Mouse (Mus musculus) liver, embryonic 14.5 days (tissue): Measurements from ENCODE around the gene Ror1. TPM values are rescaled to one million over a fixed set of nuclear protein-coding genes. Genes with fewer than 3 reads are reported as not detected.

Experiments
- ATAC-seq: fragments of 200-750 bp; cut with Nextera tagmentation; 2 replicates; pipeline ENCODE4 v1.8.0; 2017; ENCODE audit warnings: moderate number of reproducible peaks, mild to moderate bottlenecking, moderate library complexity; ENCODE audit not compliant: insufficient read depth
- DNase-seq, 3 experiments: peaks; one replicate each; pipeline ENCODE4 v3.0.0-alpha.2; 2012 to 2013; ENCODE audit warnings: low read depth in 3 of 3, low spot score in 3 of 3
- H3K27ac ChIP-seq: fragments of 300-500 bp; sonication (generic); 2 replicates; pipeline ENCODE4 v1.5.1; 2014; ENCODE audit warnings: moderate library complexity, mild to moderate bottlenecking, control low read depth, inconsistent platforms
- H3K27me3 ChIP-seq: fragments of 300-500 bp; sonication (generic); 2 replicates; pipeline ENCODE4 v1.6.1; 2014; ENCODE audit warnings: mild to moderate bottlenecking, low read length, moderate library complexity; ENCODE audit not compliant: control insufficient read depth, insufficient read depth
- H3K36me3 ChIP-seq: fragments of 300-500 bp; sonication (generic); replicated peaks from 2 replicates; pipeline ENCODE4 v1.6.1; 2014; ENCODE audit warnings: low read depth; ENCODE audit not compliant: control insufficient read depth, insufficient read depth
- H3K4me1 ChIP-seq, 2 experiments: fragments of 200-500 bp in 1 of 2; fragments of 300-500 bp in 1 of 2; sonication (generic) in 1 of 2; replicated peaks; 2 replicates each; pipeline ENCODE4 v1.6.1; 2012 to 2014; ENCODE audit warnings: antibody characterized with exemption in 1 of 2, inconsistent platforms in 1 of 2, low read length in 1 of 2; ENCODE audit not compliant: control insufficient read depth in 2 of 2, insufficient read depth in 2 of 2
- H3K4me2 ChIP-seq: fragments of 300-500 bp; sonication (generic); 2 replicates; pipeline ENCODE4 v1.6.1; 2014; ENCODE audit warnings: low read depth, mild to moderate bottlenecking, control low read depth, moderate library complexity
- H3K4me3 ChIP-seq, 2 experiments: fragments of 200-500 bp in 1 of 2; fragments of 300-500 bp in 1 of 2; sonication (generic) in 1 of 2; 2 replicates each; pipeline ENCODE4 v1.5.1; 2012 to 2014; ENCODE audit warnings: low read depth in 2 of 2, low read length in 2 of 2, mild to moderate bottlenecking in 2 of 2, control low read depth in 1 of 2, inconsistent platforms in 1 of 2, moderate library complexity in 1 of 2; ENCODE audit not compliant: insufficient read depth in 1 of 2
- H3K9ac ChIP-seq: fragments of 300-500 bp; sonication (generic); replicated peaks from 2 replicates; pipeline ENCODE4 v1.6.1; 2014; ENCODE audit warnings: mild to moderate bottlenecking, control low read depth, moderate library complexity
- H3K9me3 ChIP-seq: fragments of 300-500 bp; sonication (generic); 2 replicates; pipeline ENCODE4 v1.6.1; 2016; ENCODE audit warnings: low read length, mixed read lengths; ENCODE audit not compliant: control insufficient read depth
- CTCF ChIP-seq: IDR thresholded peaks from 2 replicates; pipeline ENCODE4 v1.5.1; 2016; ENCODE audit warnings: antibody characterized with exemption, low read depth, control low read depth
- EP300 ChIP-seq: IDR thresholded peaks from 2 replicates; pipeline ENCODE4 v1.6.1; 2016; ENCODE audit warnings: antibody characterized with exemption, low read depth
- WGBS: fragments of 180-500 bp; shearing (Covaris S2); extraction: QIAGEN DNeasy Blood & Tissue Kit; methylation state at CpG from one replicate; pipeline ENCODE4 v1.1.7; 2014; ENCODE audit not compliant: insufficient replicate concordance; 5-methylcytosine and 5-hydroxymethylcytosine counted together
- polyA plus RNA-seq, 2 experiments: library from polyadenylated mRNA; depleted of rRNA in 1 of 2; stranded (reverse) in 1 of 2; unstranded in 1 of 2; fragments of >200 nt; fragmentation: Nextera tagmentation in 1 of 2; extraction: Ambion mirVana in 1 of 2; gene quantifications; 2 replicates each; pipeline versions ENCODE4 v1.2.1 to v1.2.3; 2012 to 2014

Ror1 gene
- polyA plus RNA-seq, 2 experiments = 0.08 to 0.23 TPM

DNA sequence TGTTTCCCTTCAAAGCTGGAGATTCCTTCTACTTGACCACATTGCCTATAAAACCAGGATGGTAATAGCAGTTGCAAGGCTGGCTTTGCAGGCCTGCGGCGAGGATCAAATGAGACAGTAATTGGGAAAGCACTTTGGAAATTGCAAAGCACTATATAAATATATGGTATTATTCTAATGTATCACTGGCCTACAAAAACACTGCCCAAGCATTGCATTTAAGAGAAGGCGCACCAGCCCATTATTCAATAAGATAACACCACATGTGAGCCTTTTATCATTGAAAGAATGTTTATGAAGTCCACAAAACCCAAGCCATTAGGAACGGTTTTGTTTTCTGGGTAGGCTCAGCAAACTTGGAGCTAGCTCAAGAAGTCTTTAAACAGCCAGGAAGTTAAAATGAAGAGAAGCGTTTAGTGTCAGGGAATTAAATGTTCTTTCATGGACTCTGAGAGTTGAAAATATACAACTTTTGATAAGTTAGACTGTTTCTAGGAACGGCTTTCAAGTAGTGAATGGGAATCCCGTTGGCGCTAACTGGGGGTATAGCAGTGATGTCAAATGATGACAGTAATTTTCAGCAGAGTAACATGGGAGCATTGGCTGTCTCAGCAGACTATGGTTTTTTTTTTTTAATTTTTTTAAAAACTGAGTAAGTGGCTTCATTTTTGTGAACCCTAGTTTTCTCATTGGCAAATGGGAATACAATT, 187.7 kb downstream of the Ror1 start:
- no peak overlapping the region for H3K9ac ChIP-seq
- H3K27ac ChIP-seq = no peak overlapping the region
- H3K4me3 ChIP-seq = no peak overlapping the region
- H3K4me1 ChIP-seq = no peaks in the 10 kb centered on the region
- H3K9me3 ChIP-seq = no peaks in the 10 kb centered on the region
- no peaks in the 10 kb centered on the region for H3K36me3 ChIP-seq
- H3K27me3 ChIP-seq = no peaks in the 10 kb centered on the region
- H3K4me2 ChIP-seq = no peak overlapping the region
- no peak for DNase-seq
- TF ChIP-seq EP300 (no peak), CTCF (no peak)
- ATAC-seq = no peak
- 63% methylated on average over 8 of the region's 8 CpGs for WGBS

DNA sequence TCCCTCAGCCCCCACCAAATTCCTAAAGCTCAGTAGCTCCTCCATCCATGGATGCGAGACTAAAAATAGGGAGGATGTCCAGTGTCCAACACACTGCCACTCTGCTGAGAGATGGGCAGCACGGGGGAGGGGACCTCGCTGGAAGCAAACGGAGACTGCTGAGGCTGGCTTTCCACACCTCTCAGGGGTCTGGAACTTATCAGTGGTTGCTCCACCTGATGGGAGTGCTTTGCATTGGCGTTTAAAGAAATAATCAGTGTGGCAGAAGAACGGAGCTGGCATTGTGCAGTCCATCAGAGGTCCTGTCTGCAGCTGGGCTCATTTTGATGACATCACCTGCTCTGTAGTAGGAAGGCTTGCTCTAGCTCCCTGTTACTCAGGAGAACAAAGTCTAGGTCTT, 188.9 kb downstream of the Ror1 start:
- no peaks in the 10 kb centered on the region for H3K4me1 ChIP-seq
- no peak overlapping the region for H3K4me2 ChIP-seq
- H3K27ac ChIP-seq = no peak overlapping the region
- no peak overlapping the region for H3K9ac ChIP-seq
- no peak for TF ChIP-seq EP300
- TF ChIP-seq CTCF = no peak
- H3K27me3 ChIP-seq = no peaks in the 10 kb centered on the region
- H3K36me3 ChIP-seq = no peaks in the 10 kb centered on the region
- WGBS = 56% methylated on average over 6 of the region's 6 CpGs
- ATAC-seq (no peak), DNase-seq (no peak)
- no peak overlapping the region for H3K4me3 ChIP-seq
- H3K9me3 ChIP-seq = no peaks in the 10 kb centered on the region

DNA sequence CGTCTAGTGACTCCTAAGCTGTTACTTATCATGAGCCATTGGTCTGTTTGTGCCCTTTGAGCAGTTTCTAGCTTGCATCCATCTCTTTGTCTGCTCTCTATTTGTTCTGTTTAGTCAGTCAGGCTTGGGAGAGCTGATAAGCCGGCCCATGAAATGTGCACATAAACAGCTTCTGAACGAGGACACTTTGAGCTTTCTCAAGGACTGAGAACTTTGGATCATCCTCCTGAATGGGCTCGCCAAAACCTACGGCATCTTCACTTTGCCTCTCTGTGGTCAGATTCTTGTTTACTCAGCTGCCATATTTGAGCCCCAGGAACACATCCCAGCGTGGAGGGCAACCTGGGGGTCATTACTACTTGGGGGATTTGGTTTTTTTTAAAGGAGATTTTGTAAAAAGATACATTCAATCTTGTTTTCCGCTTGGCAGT, 190.5 kb downstream of the Ror1 start:
- H3K27ac ChIP-seq = no peak overlapping the region
- DNase-seq (no peak), ATAC-seq (no peak)
- H3K27me3 ChIP-seq = no peaks in the 10 kb centered on the region
- no peak for TF ChIP-seq EP300
- TF ChIP-seq CTCF = no peak
- H3K4me2 ChIP-seq = no peak overlapping the region
- no peak overlapping the region for H3K9ac ChIP-seq
- H3K4me3 ChIP-seq = no peak overlapping the region
- H3K4me1 ChIP-seq = no peaks in the 10 kb centered on the region
- no peaks in the 10 kb centered on the region for H3K9me3 ChIP-seq
- whole genome bisulfite sequencing = 47% methylated on average over 7 of the region's 7 CpGs
- H3K36me3 ChIP-seq = no peaks in the 10 kb centered on the region

DNA sequence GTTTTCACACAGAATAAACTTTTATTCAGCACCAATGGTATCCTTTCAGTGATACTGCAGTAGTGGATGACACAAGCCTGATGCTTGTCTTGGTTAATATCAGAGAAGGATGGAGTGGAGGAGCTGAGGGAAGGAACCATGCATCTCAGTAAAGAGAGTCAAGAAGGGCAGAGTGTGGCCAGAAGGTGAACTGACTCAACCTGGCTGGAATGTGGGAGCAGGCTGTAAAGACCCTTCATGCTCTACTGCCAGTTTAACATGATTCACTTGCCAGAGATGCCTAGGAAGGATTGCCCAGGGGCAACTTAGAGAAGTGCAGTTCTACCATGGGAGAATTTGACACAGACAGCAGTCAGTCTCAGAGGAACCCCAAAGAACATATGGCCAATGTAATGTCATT, 191.2 kb downstream of the Ror1 start:
- ATAC-seq (no peak), DNase-seq (no peak)
- Histone ChIP-seq H3K27me3 (no peaks in the 10 kb centered on the region), H3K9ac (no peak overlapping the region), H3K9me3 (no peaks in the 10 kb centered on the region), H3K36me3 (no peaks in the 10 kb centered on the region), H3K27ac (no peak overlapping the region), H3K4me2 (no peak overlapping the region), H3K4me1 (no peaks in the 10 kb centered on the region), H3K4me3 (no peak overlapping the region)
- no peak for TF ChIP-seq CTCF
- no peak for TF ChIP-seq EP300

DNA sequence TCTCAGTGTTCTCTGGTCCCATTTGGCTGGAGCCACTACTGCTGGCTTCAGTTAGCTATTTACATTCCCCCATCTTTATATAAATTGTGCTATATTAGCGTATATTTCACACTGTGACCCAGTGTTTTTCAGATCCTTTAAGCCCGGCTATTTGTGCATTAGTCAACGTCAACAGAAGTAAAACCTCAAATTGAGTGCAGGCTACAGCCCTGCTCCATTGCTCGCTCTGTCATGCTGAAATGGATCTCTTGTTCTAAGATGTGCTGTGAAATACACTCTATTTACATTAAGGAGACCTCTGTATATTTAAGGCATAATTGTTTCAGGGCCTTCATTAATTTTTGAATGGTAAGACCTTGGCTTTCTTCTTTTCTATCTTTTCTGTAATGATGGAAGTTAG, 192.2 kb downstream of the Ror1 start:
- ATAC-seq = no peak
- 61% methylated on average over 4 of the region's 4 CpGs for WGBS
- no peak overlapping the region for H3K9ac ChIP-seq
- H3K36me3 ChIP-seq = no peaks in the 10 kb centered on the region
- H3K9me3 ChIP-seq = no peaks in the 10 kb centered on the region
- no peak overlapping the region for H3K4me2 ChIP-seq
- H3K4me1 ChIP-seq = no peaks in the 10 kb centered on the region
- H3K27ac ChIP-seq = no peak overlapping the region
- no peak overlapping the region for H3K4me3 ChIP-seq
- TF ChIP-seq CTCF (no peak), EP300 (no peak)
- no peaks in the 10 kb centered on the region for H3K27me3 ChIP-seq
- DNase-seq = no peak
